Mouse (Mus musculus) lung, adult 2 months (tissue): ENCODE measurements at regions not wholly inside any gene's neighbourhood (a gene's known extent, or its start where the extent isn't known, plus 50 kb on each side); places are given as distances from the start of the nearest gene placed in this dataset.

Experiments
- DNase-seq: peaks from one replicate; pipeline ENCODE4 v3.0.0; 2022
- H3K4me1 ChIP-seq: fragments of 200-500 bp; 2 replicates; pipeline ENCODE4 v1.6.1; 2011; ENCODE audit warnings: low read length; ENCODE audit not compliant: control insufficient read depth, insufficient read depth
- H3K4me3 ChIP-seq: fragments of 200-500 bp; replicated peaks from 2 replicates; pipeline ENCODE3; 2011; ENCODE audit warnings: low read depth, mild to moderate bottlenecking, control low read depth, low read length; ENCODE audit errors: extremely low read depth
- CTCF ChIP-seq: fragments of 200-500 bp; IDR thresholded peaks from 2 replicates; pipeline ENCODE4 v1.5.1; 2011; ENCODE audit warnings: mild to moderate bottlenecking, low read length, control low read depth; ENCODE audit not compliant: insufficient read depth
- POLR2A ChIP-seq: fragments of 200-500 bp; IDR thresholded peaks from 2 replicates; pipeline ENCODE4 v1.6.1; 2011; ENCODE audit warnings: low read depth, mild to moderate bottlenecking, control low read depth, low read length, borderline replicate concordance; ENCODE audit errors: extremely low read depth
- WGBS: fragments of 180-500 bp; shearing (Covaris S2); methylation state at CpG from one replicate; pipeline ENCODE4 v1.1.7; 2018; 5-methylcytosine and 5-hydroxymethylcytosine counted together

GRCm38 (mm10) chr13:29081064-29081463 lies 127.6 kb upstream of the Sox4 start:
- no peak for DNase-seq
- Histone ChIP-seq H3K4me1 (no peaks in the 10 kb centered on the region), H3K4me3 (no peak overlapping the region)
- 38% methylated on average over 2 of the region's 2 CpGs for WGBS
- TF ChIP-seq POLR2A, result no peak
- no peak for TF ChIP-seq CTCF

GRCm38 (mm10) chr13:29079841-29080240 lies 126.3 kb upstream of the Sox4 start:
- Histone ChIP-seq H3K4me3 (no peak overlapping the region), H3K4me1 (no peaks in the 10 kb centered on the region)
- TF ChIP-seq CTCF (no peak), POLR2A (no peak)
- 94% methylated on average over 10 of the region's 10 CpGs for WGBS
- DNase-seq, result no peak

- no peaks in the 10 kb centered on the region for H3K4me1 ChIP-seq
- no peak for DNase-seq
- 92% methylated on average over 2 of the region's 2 CpGs for WGBS
- TF ChIP-seq POLR2A (no peak), CTCF (no peak)
- no peak overlapping the region for H3K4me3 ChIP-seq
These were observed 120.1 kb upstream of the Sox4 start for GRCm38 (mm10) chr13:29073630-29074029.

- DNase-seq, result no peak
- peaks cover 3% of the 10 kb centered on the region; the same call in 1 of the 2 replicates for H3K4me1 ChIP-seq
- WGBS, result 67% methylated on average over 5 of the region's 5 CpGs
- TF ChIP-seq POLR2A, result no peak
- no peak for TF ChIP-seq CTCF
- H3K4me3 ChIP-seq, result no peak overlapping the region
These were observed 110.4 kb upstream of the Sox4 start for GRCm38 (mm10) chr13:29063924-29064323.

- DNase-seq, result no peak
- TF ChIP-seq CTCF (no peak), POLR2A (no peak)
These were observed 105.2 kb upstream of the Sox4 start for GRCm38 (mm10) chr13:29058685-29059084.

GRCm38 (mm10) chr13:29049730-29050129 lies 96.2 kb upstream of the Sox4 start:
- no peak for DNase-seq
- WGBS, result 54% methylated on average over 4 of the region's 4 CpGs
- H3K4me1 ChIP-seq, result no peaks in the 10 kb centered on the region
- TF ChIP-seq POLR2A (no peak), CTCF (no peak)
- no peak overlapping the region for H3K4me3 ChIP-seq

More at GRCm38 (mm10) chr13:29058685-29059084, 105.2 kb upstream of the Sox4 start:
- Histone ChIP-seq H3K4me1 (peaks cover 3% of the 10 kb centered on the region; the same call in 1 of the 2 replicates), H3K4me3 (no peak overlapping the region)
- 22% methylated on average over 5 of the region's 5 CpGs for WGBS

GRCm38 (mm10) chr13:29048990-29049576 lies 95.6 kb upstream of the Sox4 start:
- 57% methylated on average over 7 of the region's 7 CpGs for WGBS
- Histone ChIP-seq H3K4me1 (no peaks in the 10 kb centered on the region), H3K4me3 (no peak overlapping the region)
- no peak for TF ChIP-seq CTCF
- TF ChIP-seq POLR2A, result no peak
- DNase-seq, result no peak

- no peak for TF ChIP-seq POLR2A
- no peak for TF ChIP-seq CTCF
- no peak for DNase-seq
- 44% methylated on average over 4 of the region's 4 CpGs for WGBS
- Histone ChIP-seq H3K4me1 (no peaks in the 10 kb centered on the region), H3K4me3 (no peak overlapping the region)
These were observed 91.1 kb upstream of the Sox4 start for GRCm38 (mm10) chr13:29044655-29045054.

GRCm38 (mm10) chr13:29040331-29040730 lies 86.8 kb upstream of the Sox4 start:
- WGBS, result 70% methylated on average over 5 of the region's 5 CpGs
- no peak for DNase-seq
- Histone ChIP-seq H3K4me3 (no peak overlapping the region), H3K4me1 (no peaks in the 10 kb centered on the region)
- TF ChIP-seq CTCF (no peak), POLR2A (no peak)

GRCm38 (mm10) chr13:29034904-29035303 lies 81.4 kb upstream of the Sox4 start:
- no peaks in the 10 kb centered on the region for H3K4me1 ChIP-seq
- H3K4me3 ChIP-seq, result no peak overlapping the region
- DNase-seq, result no peak
- TF ChIP-seq POLR2A (no peak), CTCF (no peak)
- 76% methylated on average over 4 of the region's 4 CpGs for WGBS

- DNase-seq, result peak; percentile 53
- 60% methylated on average over 8 of the region's 8 CpGs for WGBS
- Histone ChIP-seq H3K4me3 (no peak overlapping the region), H3K4me1 (no peaks in the 10 kb centered on the region)
- TF ChIP-seq POLR2A (no peak), CTCF (no peak)
These were observed 80.9 kb upstream of the Sox4 start for GRCm38 (mm10) chr13:29034444-29034843.

GRCm38 (mm10) chr13:29027146-29027545 lies 73.6 kb upstream of the Sox4 start:
- no peak overlapping the region for H3K4me3 ChIP-seq
- WGBS, result 95% methylated on average over 10 of the region's 10 CpGs
- H3K4me1 ChIP-seq, result no peaks in the 10 kb centered on the region
- TF ChIP-seq CTCF (no peak), POLR2A (no peak)
- DNase-seq, result no peak
